Mouse (Mus musculus) kidney, postnatal 25 days (tissue): ENCODE data around the gene Clcn6.
A peak's percentile ranks its signal among the peaks of the same experiment; 100 is the strongest.

Source experiments
- DNase-seq, 2 experiments: peaks; one replicate each; pipeline ENCODE4 v3.0.0; 2021; ENCODE audit warnings: mixed read lengths in 2 of 2

Clcn6 gene

GRCm38 (mm10) chr4:147985205-147986132 lies 53.2 kb downstream of the Clcn6 start, which contains the start of gene Nppb:
TSS of gene Nppb (plus strand) at chr4:147985788.
- DNase-seq, result peak; percentile 70 to 74

GRCm38 (mm10) chr4:147979441-147979860 lies 59.2 kb downstream of the Clcn6 start:
- DNase-seq, result peak in 1 of 2 experiments; percentile 24

- no peak for DNase-seq
Observed at GRCm38 (mm10) chr4:147978391-147978790, 60.2 kb downstream of the Clcn6 start.

- no peak for DNase-seq
Observed at GRCm38 (mm10) chr4:147977726-147978125, 60.9 kb downstream of the Clcn6 start.

GRCm38 (mm10) chr4:147976237-147976636 lies 62.4 kb downstream of the Clcn6 start:
- DNase-seq, result no peak

- no peak for DNase-seq
Observed at GRCm38 (mm10) chr4:147969337-147969736, 69.3 kb downstream of the Clcn6 start.

GRCm38 (mm10) chr4:147968816-147969215 lies 69.8 kb downstream of the Clcn6 start:
- peak in 1 of 2 experiments; percentile 30 for DNase-seq

- DNase-seq, result peak; percentile 66 to 85
Observed at GRCm38 (mm10) chr4:147965712-147966111, 72.9 kb downstream of the Clcn6 start.

- no peak for DNase-seq
Observed at GRCm38 (mm10) chr4:147963623-147964022, 75.0 kb downstream of the Clcn6 start.

- DNase-seq, result peak in 1 of 2 experiments; percentile 30
Observed at GRCm38 (mm10) chr4:147962781-147963180, 75.8 kb downstream of the Clcn6 start.

- peak; percentile 78 to 90 for DNase-seq
Observed at GRCm38 (mm10) chr4:147959881-147960831, 78.5 kb downstream of the Clcn6 start.

GRCm38 (mm10) chr4:147957141-147957540 lies 81.5 kb downstream of the Clcn6 start:
- peak; percentile 20 to 30 for DNase-seq
